Mouse (Mus musculus) heart, embryonic 16.5 days (tissue): ENCODE data around the gene Cpne5. TPM values are rescaled to one million over a fixed set of nuclear protein-coding genes. Genes with fewer than 3 reads are reported as not detected.

Source experiments
- ATAC-seq: fragments of 200-750 bp; cut with Nextera tagmentation; replicated peaks from 2 replicates; pipeline ENCODE4 v1.8.0; 2017; ENCODE audit warnings: moderate number of reproducible peaks; ENCODE audit not compliant: insufficient read depth, low FRiP score; ENCODE audit errors: extremely low read depth
- H3K27ac ChIP-seq: fragments of 300-500 bp; sonication (generic); 2 replicates; pipeline ENCODE4 v1.5.1; 2014; ENCODE audit warnings: mild to moderate bottlenecking, low read length, control low read depth, moderate library complexity
- H3K27me3 ChIP-seq: fragments of 300-500 bp; sonication (generic); 2 replicates; pipeline ENCODE4 v1.6.1; 2014; ENCODE audit warnings: low read length, mixed read lengths; ENCODE audit not compliant: control insufficient read depth, insufficient read depth
- H3K36me3 ChIP-seq: fragments of 300-500 bp; sonication (generic); 2 replicates; pipeline ENCODE4 v1.6.1; 2014; ENCODE audit not compliant: control insufficient read depth, insufficient read depth
- H3K4me1 ChIP-seq: fragments of 300-500 bp; sonication (generic); 2 replicates; pipeline ENCODE4 v1.6.1; 2014; ENCODE audit warnings: low read length, mixed read lengths; ENCODE audit not compliant: control insufficient read depth, insufficient read depth
- H3K4me2 ChIP-seq: fragments of 300-500 bp; sonication (generic); 2 replicates; pipeline ENCODE4 v1.6.1; 2014; ENCODE audit warnings: low read depth, mild to moderate bottlenecking, control low read depth, low read length
- H3K4me3 ChIP-seq: fragments of 300-500 bp; sonication (generic); 2 replicates; pipeline ENCODE4 v1.5.1; 2014; ENCODE audit warnings: mild to moderate bottlenecking, control low read depth, low read length
- H3K9ac ChIP-seq: fragments of 300-500 bp; sonication (generic); 2 replicates; pipeline ENCODE4 v1.6.1; 2014; ENCODE audit warnings: low read length, control low read depth
- H3K9me3 ChIP-seq: fragments of 300-500 bp; sonication (generic); replicated peaks from 2 replicates; pipeline ENCODE4 v1.6.1; 2016; ENCODE audit warnings: low read length; ENCODE audit not compliant: control insufficient read depth
- WGBS: fragments of 180-500 bp; shearing (Covaris S2); extraction: QIAGEN DNeasy Blood & Tissue Kit; methylation state at CpG from one replicate; pipeline ENCODE4 v1.1.7; 2014; 5-methylcytosine and 5-hydroxymethylcytosine counted together
- polyA plus RNA-seq: library from polyadenylated mRNA; unstranded; fragments of >200 nt; fragmentation: Nextera tagmentation; extraction: Ambion mirVana; gene quantifications from 2 replicates; pipeline ENCODE4 v1.2.1, GENCODE M21; 2015

Cpne5 gene
- polyA plus RNA-seq, 1 experiment from 2014 or later = 13.3 TPM

DNA sequence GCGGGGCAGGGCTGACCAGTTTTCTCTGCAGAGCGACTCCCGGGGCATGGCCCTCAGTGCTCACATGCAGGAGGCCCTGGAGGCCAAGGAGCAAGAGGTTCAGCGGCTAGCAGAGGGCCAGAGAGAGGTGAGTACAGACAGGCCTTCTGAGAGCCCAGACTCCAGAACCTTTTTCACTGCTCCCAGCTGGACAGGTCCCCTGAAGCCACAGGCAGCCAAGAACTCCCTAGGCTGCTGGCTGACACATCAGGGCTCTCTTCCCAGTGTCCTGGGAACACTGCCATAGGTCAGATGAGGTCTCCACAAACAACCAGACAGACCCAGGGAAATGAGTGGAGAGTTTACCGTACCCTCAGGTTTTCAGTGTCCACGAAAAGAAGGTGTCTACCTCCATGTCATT, 101.7 kb downstream of the Cpne5 start:
- H3K4me2 ChIP-seq = no peak overlapping the region
- H3K4me3 ChIP-seq = no peak overlapping the region
- no peaks in the 10 kb centered on the region for H3K27me3 ChIP-seq
- no peak overlapping the region for H3K9ac ChIP-seq
- no peaks in the 10 kb centered on the region for H3K36me3 ChIP-seq
- ATAC-seq = no peak
- WGBS = 63% methylated on average over 6 of the region's 6 CpGs
- no peak overlapping the region for H3K27ac ChIP-seq
- H3K9me3 ChIP-seq = no peaks in the 10 kb centered on the region
- H3K4me1 ChIP-seq = peaks cover 7% of the 10 kb centered on the region; the same call in 1 of the 2 replicates

DNA sequence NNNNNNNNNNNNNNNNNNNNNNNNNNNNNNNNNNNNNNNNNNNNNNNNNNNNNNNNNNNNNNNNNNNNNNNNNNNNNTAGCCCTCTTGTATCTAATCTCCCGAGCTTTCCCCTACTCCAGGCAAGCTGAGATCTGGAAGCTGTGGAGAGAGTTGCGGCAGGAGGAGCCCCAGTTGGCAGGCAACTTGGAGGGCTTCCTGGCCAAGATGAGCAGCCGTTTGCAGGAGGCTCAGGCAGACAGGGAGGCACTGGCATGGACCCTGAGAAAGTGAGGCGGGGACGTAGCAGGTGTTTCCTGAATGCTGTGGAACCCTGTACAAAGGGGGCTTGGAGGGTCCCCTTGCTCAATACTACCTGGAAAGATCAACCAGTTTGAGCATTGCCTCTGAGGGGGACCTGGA, 102.9 kb downstream of the Cpne5 start:
- H3K27ac ChIP-seq = peak overlapping the region; percentile 46; the same call in 1 of the 2 replicates
- H3K4me3 ChIP-seq = no peak overlapping the region
- H3K9me3 ChIP-seq = no peaks in the 10 kb centered on the region
- no peak overlapping the region for H3K9ac ChIP-seq
- no peaks in the 10 kb centered on the region for H3K27me3 ChIP-seq
- H3K4me1 ChIP-seq = peaks cover 7% of the 10 kb centered on the region; the same call in 1 of the 2 replicates
- 41% methylated on average over 5 of the region's 5 CpGs for WGBS
- no peaks in the 10 kb centered on the region for H3K36me3 ChIP-seq
- H3K4me2 ChIP-seq = no peak overlapping the region
- ATAC-seq = no peak

DNA sequence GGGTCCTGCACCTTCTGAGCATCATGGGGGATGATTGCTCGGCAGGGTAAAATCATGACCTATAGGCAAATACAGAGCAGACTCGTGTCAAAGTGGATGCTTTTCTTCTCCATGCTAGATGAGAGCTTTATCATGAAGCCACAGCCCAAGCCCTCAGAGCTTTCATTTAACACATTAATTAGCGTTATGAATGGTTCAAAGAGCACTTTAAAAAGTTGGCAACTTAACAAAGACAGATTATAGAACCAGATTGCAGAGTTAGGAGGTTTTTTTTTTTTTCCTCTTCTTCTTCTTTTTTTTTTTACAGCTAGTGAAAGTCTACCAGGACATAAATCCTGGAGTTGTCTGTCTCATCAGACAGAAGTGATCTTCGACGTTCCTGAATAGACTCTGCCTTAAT, 108.6 kb downstream of the Cpne5 start:
- Histone ChIP-seq H3K9ac (no peak overlapping the region), H3K9me3 (0 out of 2 replicates have a peak, but pooled peaks cover 2% of the 10 kb centered on the region), H3K27ac (no peak overlapping the region), H3K36me3 (no peaks in the 10 kb centered on the region), H3K27me3 (no peaks in the 10 kb centered on the region), H3K4me3 (no peak overlapping the region), H3K4me1 (no peaks in the 10 kb centered on the region), H3K4me2 (no peak overlapping the region)
- ATAC-seq = no peak
- 65% methylated on average over 5 of the region's 5 CpGs for WGBS

DNA sequence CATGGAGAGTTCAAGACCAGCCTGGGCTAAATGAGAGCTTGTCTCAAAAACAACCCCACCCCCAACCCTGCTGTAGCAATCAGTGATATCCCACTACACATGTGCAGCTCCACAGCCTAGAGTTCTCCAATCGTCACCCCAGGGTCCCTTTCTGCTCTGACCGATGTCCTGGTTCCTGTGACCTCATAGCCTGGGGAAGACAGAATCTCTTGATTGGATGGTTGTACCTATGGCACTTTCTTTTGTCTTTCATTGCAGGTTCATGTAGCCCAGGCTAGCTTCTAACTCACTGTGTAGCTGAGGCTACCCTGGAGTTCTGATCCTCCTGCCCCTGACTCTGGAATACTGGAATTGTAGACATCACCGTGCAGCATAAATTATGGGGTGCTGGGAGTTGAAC, 111.4 kb downstream of the Cpne5 start:
- no peak for ATAC-seq
- no peaks in the 10 kb centered on the region for H3K36me3 ChIP-seq
- H3K27me3 ChIP-seq = no peaks in the 10 kb centered on the region
- H3K4me3 ChIP-seq = no peak overlapping the region
- H3K4me2 ChIP-seq = no peak overlapping the region
- H3K9me3 ChIP-seq = 0 out of 2 replicates have a peak, but pooled peaks cover 2% of the 10 kb centered on the region
- H3K27ac ChIP-seq = no peak overlapping the region
- 85% methylated on average over 3 of the region's 3 CpGs for WGBS
- 0 out of 2 replicates have a peak, but pooled peaks cover 3% of the 10 kb centered on the region for H3K4me1 ChIP-seq
- H3K9ac ChIP-seq = no peak overlapping the region

DNA sequence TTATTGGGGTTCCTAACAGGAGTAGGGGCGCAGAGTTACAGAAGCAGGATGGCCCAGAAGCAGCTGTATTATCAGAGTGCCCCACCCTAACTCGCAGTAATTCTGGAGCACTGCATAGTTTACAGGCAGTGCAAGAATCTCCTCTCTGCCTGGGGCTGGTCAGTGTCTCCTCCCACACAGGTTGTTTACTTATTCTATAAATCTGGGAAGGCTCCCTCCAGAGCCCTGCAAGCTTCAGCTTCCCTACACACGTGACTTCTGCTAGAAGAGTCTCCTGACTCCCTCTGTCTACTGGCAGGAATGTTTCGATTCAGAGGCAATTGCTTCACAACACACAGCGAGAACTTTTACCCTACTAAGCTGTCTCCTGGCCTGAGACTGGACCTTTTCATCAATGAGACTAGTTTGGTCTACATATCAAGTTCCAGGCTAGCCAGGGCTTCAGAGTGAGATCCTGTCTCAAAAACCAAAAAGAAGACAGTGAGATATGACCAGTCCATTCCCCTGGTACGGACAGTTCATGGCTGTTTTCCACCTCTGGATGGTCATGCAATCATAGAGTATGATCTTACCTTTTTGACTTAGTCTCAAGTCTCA, 114.3 kb downstream of the Cpne5 start:
- ATAC-seq = peak; percentile 18
- Histone ChIP-seq H3K27ac (no peak overlapping the region), H3K9me3 (0 out of 2 replicates have a peak, but pooled peaks cover 2% of the 10 kb centered on the region), H3K36me3 (no peaks in the 10 kb centered on the region), H3K4me3 (no peak overlapping the region), H3K4me1 (0 out of 2 replicates have a peak, but pooled peaks cover 3% of the 10 kb centered on the region), H3K4me2 (no peak overlapping the region), H3K9ac (no peak overlapping the region), H3K27me3 (no peaks in the 10 kb centered on the region)
- 56% methylated on average over 6 of the region's 6 CpGs for WGBS

DNA sequence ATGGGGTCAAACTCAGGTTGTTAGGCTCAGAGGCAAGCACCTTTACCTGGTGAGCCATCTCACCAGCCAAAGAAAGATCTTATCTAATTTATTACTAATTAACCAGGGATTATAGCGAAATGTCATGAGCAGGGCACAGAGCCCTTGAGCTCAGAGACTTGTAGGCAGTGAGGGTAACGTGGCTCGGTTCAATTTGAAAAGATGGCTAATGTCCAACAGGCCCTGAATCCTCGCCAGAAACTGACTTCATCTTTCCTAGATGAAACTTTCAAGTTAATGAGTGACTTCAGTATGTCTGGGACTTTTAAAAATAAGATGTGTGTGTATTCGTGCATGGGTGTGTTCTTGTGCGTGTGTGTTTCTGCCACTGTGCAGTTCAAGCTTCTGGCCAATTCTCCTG, 115.2 kb downstream of the Cpne5 start:
- 0 out of 2 replicates have a peak, but pooled peaks cover 3% of the 10 kb centered on the region for H3K4me1 ChIP-seq
- WGBS = 50% methylated on average over 6 of the region's 6 CpGs
- no peak overlapping the region for H3K9ac ChIP-seq
- no peak overlapping the region for H3K27ac ChIP-seq
- H3K36me3 ChIP-seq = no peaks in the 10 kb centered on the region
- ATAC-seq = no peak
- 0 out of 2 replicates have a peak, but pooled peaks cover 2% of the 10 kb centered on the region for H3K9me3 ChIP-seq
- no peaks in the 10 kb centered on the region for H3K27me3 ChIP-seq
- no peak overlapping the region for H3K4me2 ChIP-seq
- no peak overlapping the region for H3K4me3 ChIP-seq

DNA sequence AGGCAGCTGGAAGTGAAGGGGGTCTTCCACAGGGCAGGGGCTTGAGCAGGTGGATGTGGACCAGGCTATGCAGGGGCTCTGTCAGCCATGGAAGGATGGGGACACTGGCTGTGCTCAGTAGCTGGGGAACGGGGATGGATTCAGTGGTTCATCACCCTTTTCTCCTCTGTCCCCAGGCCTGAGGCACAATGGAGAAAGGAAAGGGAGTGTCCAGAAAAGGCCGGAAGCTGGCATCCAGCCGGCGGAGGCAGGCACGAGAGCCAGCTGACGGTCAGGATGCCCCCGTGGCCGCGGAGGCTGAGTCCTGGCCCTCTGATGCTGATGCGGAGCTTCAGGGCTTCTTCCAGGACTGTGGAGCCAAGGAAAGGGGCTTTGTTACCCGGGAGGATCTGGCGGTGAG, 117.3 kb downstream of the Cpne5 start:
- WGBS = 47% methylated on average over 12 of the region's 12 CpGs
- Histone ChIP-seq H3K36me3 (no peaks in the 10 kb centered on the region), H3K9me3 (0 out of 2 replicates have a peak, but pooled peaks cover 2% of the 10 kb centered on the region), H3K4me3 (no peak overlapping the region), H3K9ac (no peak overlapping the region), H3K27ac (no peak overlapping the region), H3K4me1 (0 out of 2 replicates have a peak, but pooled peaks cover 3% of the 10 kb centered on the region), H3K27me3 (no peaks in the 10 kb centered on the region), H3K4me2 (no peak overlapping the region)
- no peak for ATAC-seq

DNA sequence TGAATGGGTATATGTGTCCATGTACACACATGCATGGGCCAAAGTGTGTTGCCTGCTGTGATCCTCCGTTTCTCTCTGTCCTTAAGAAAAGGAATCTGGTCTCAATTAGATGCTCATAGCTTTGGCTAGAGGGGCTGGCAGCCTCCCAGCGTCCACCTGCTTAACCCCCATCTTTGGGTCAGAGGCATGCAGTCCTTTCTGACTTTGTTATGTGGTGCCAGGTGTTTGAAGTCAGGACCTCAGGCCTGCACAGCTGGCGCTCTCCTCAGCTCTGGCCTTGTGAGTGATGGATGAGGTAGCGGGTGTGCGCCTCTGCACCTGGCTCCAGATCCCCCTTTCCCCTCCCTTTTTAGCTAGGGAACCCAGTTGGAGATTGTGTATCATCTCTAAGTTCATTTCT, 119.9 kb downstream of the Cpne5 start:
- H3K36me3 ChIP-seq = no peaks in the 10 kb centered on the region
- no peaks in the 10 kb centered on the region for H3K9me3 ChIP-seq
- H3K4me1 ChIP-seq = no peaks in the 10 kb centered on the region
- no peak overlapping the region for H3K9ac ChIP-seq
- no peaks in the 10 kb centered on the region for H3K27me3 ChIP-seq
- no peak overlapping the region for H3K4me3 ChIP-seq
- no peak overlapping the region for H3K27ac ChIP-seq
- no peak overlapping the region for H3K4me2 ChIP-seq
- no peak for ATAC-seq
- WGBS = 49% methylated on average over 5 of the region's 5 CpGs

DNA sequence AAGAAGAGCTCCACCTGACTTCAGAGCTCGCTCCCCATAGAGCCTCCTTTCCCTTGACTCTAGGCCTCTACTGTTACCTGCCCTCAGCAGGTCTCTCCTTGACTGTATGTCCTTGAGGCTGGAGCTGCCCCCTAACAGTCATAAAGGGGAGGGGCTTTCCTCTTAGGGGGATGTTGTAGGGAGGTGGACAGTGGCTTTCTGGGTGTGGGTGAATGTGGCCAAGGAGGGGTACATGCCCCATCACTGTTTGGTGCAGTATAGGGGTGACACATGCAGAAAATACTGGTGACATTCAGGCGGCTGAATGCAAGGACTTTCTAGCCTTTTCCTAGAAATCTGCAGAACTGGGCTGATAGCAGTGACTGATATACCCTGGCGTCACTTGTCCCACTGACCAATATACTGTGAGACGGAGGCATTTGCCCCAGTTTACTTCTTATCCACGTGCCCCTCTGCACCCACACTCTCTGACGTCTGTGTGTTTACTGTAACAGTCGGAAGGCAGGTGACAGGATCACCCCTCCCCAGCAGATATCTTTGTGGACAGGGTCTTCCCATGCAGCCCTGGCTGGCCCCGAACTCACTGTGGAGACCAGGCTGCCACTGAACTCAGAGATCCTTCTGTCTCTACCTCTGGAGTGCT, 120.8 kb downstream of the Cpne5 start:
- no peak overlapping the region for H3K4me3 ChIP-seq
- H3K9me3 ChIP-seq = no peaks in the 10 kb centered on the region
- H3K4me1 ChIP-seq = no peaks in the 10 kb centered on the region
- H3K27me3 ChIP-seq = no peaks in the 10 kb centered on the region
- no peak overlapping the region for H3K9ac ChIP-seq
- WGBS = 63% methylated on average over 8 of the region's 8 CpGs
- H3K4me2 ChIP-seq = no peak overlapping the region
- H3K36me3 ChIP-seq = no peaks in the 10 kb centered on the region
- no peak for ATAC-seq
- no peak overlapping the region for H3K27ac ChIP-seq
